Mouse (Mus musculus) bone marrow macrophage, adult 2 months (primary cell): ENCODE measurements around the gene Rin3.

Source experiments
- CTCF ChIP-seq: IDR thresholded peaks from 2 replicates; pipeline ENCODE4 v1.5.1; 2012; ENCODE audit warnings: low read depth, mild to moderate bottlenecking, low read length, moderate library complexity
- POLR2A ChIP-seq: IDR thresholded peaks from 2 replicates; pipeline ENCODE4 v1.6.1; 2012; ENCODE audit warnings: mild to moderate bottlenecking, low read depth, low read length, borderline replicate concordance

DNA sequence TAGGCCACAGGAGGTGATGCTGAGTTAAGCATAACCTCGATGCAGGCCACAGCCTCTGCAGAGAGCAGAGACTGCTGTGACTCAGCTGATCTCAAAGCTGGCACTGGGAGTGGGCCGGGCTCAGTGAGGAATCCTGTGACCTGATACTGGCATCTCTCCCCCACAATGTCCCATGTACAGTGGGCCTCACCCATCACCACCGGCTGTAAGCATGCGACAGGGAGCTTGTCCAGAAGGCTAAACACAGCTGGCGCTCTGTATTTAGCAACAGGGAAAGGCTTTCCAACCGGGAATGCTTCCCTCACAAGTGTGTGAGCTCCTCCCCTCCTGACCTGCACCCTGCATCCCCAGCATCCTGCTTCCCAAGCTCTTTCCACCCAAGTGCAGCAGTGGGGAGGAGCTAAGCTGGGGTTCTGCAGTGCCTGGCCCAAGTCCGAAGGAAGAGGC, 133.6 kb downstream of the Rin3 start:
- TF ChIP-seq CTCF (no peak), POLR2A (no peak)
